Mouse (Mus musculus): ENCODE measurements around the gene Pde4dip. TPM values are rescaled to one million over a fixed set of nuclear protein-coding genes. Genes with fewer than 3 reads are reported as not detected.

Pde4dip gene
- polyA plus RNA-seq, 1 experiment from 2014 or later, result 18.0 TPM

GRCm38 (mm10) chr3:97928968-97929858 lies 40.7 kb upstream of the Pde4dip start:
- TF ChIP-seq CTCF (IDR thresholded peaks at IDR 0.05; ENCODE audit: low read depth), result peak; percentile 89
- Histone ChIP-seq H3K36me3 (ENCODE audit: insufficient read depth, low read length) (no peaks in the 10 kb centered on the region), H3K27me3 (ENCODE audit: insufficient read depth, low read length) (no peaks in the 10 kb centered on the region), H3K4me3 (replicated peaks; ENCODE audit: low read depth, low read length) (no peak overlapping the region), H3K4me2 (ENCODE audit: low read length) (no peak overlapping the region), H3K4me1 (replicated peaks; ENCODE audit: insufficient read depth, low read length) (peaks cover 7% of the 10 kb centered on the region; the same call in 1 of the 2 replicates), H3K27ac (no peak overlapping the region), H3K9me3 (replicated peaks; ENCODE audit: low read length) (no peaks in the 10 kb centered on the region), H3K9ac (ENCODE audit: low read depth, low read length) (no peak overlapping the region)
- 55% methylated on average over 9 of the region's 9 CpGs for WGBS
- peak; percentile 95 for DNase-seq (ENCODE audit: low spot score)
- ATAC-seq (replicated peaks; ENCODE audit: low FRiP score, low read depth), result 0 out of 2 replicates have a peak, but pooled peaks have one; percentile 38

GRCm38 (mm10) chr3:97927322-97927721 lies 38.8 kb upstream of the Pde4dip start:
- no peak overlapping the region for H3K4me3 ChIP-seq (replicated peaks; ENCODE audit: low read depth, low read length)
- H3K36me3 ChIP-seq (ENCODE audit: insufficient read depth, low read length), result peaks cover 5% of the 10 kb centered on the region; the same call in 1 of the 2 replicates
- no peaks in the 10 kb centered on the region for H3K4me1 ChIP-seq (replicated peaks; ENCODE audit: insufficient read depth, low read length)
- no peak for DNase-seq (ENCODE audit: low spot score)
- H3K9me3 ChIP-seq (replicated peaks; ENCODE audit: low read length), result no peaks in the 10 kb centered on the region
- no peak for ATAC-seq (replicated peaks; ENCODE audit: low FRiP score, low read depth)
- TF ChIP-seq CTCF (IDR thresholded peaks at IDR 0.05; ENCODE audit: low read depth), result no peak
- 75% methylated on average over 4 of the region's 4 CpGs for WGBS
- no peak overlapping the region for H3K9ac ChIP-seq (ENCODE audit: low read depth, low read length)
- no peak overlapping the region for H3K27ac ChIP-seq
- H3K4me2 ChIP-seq (ENCODE audit: low read length), result no peak overlapping the region
- no peaks in the 10 kb centered on the region for H3K27me3 ChIP-seq (ENCODE audit: insufficient read depth, low read length)

GRCm38 (mm10) chr3:97925246-97925645 lies 36.7 kb upstream of the Pde4dip start:
- WGBS, result 86% methylated on average over 2 of the region's 2 CpGs
- no peak overlapping the region for H3K9ac ChIP-seq (ENCODE audit: low read depth, low read length)
- H3K4me1 ChIP-seq (replicated peaks; ENCODE audit: insufficient read depth, low read length), result no peaks in the 10 kb centered on the region
- H3K27ac ChIP-seq, result no peak overlapping the region
- H3K27me3 ChIP-seq (ENCODE audit: insufficient read depth, low read length), result no peaks in the 10 kb centered on the region
- H3K9me3 ChIP-seq (replicated peaks; ENCODE audit: low read length), result no peaks in the 10 kb centered on the region
- no peak for ATAC-seq (replicated peaks; ENCODE audit: low FRiP score, low read depth)
- no peak overlapping the region for H3K4me2 ChIP-seq (ENCODE audit: low read length)
- peaks cover 15% of the 10 kb centered on the region; the same call in 1 of the 2 replicates for H3K36me3 ChIP-seq (ENCODE audit: insufficient read depth, low read length)
- TF ChIP-seq CTCF (IDR thresholded peaks at IDR 0.05; ENCODE audit: low read depth), result no peak
- DNase-seq (ENCODE audit: low spot score), result no peak
- no peak overlapping the region for H3K4me3 ChIP-seq (replicated peaks; ENCODE audit: low read depth, low read length)

GRCm38 (mm10) chr3:97918885-97919550 lies 30.5 kb upstream of the Pde4dip start:
- Histone ChIP-seq H3K9me3 (replicated peaks; ENCODE audit: low read length) (no peaks in the 10 kb centered on the region), H3K9ac (ENCODE audit: low read depth, low read length) (no peak overlapping the region), H3K36me3 (ENCODE audit: insufficient read depth, low read length) (peaks cover 36% of the 10 kb centered on the region; the same call in 1 of the 2 replicates), H3K4me3 (replicated peaks; ENCODE audit: low read depth, low read length) (no peak overlapping the region), H3K27ac (no peak overlapping the region), H3K27me3 (ENCODE audit: insufficient read depth, low read length) (no peaks in the 10 kb centered on the region), H3K4me2 (ENCODE audit: low read length) (no peak overlapping the region), H3K4me1 (replicated peaks; ENCODE audit: insufficient read depth, low read length) (no peaks in the 10 kb centered on the region)
- ATAC-seq (replicated peaks; ENCODE audit: low FRiP score, low read depth), result no peak
- TF ChIP-seq CTCF (IDR thresholded peaks at IDR 0.05; ENCODE audit: low read depth), result no peak
- no peak for DNase-seq (ENCODE audit: low spot score)
- WGBS, result 95% methylated on average over 10 of the region's 10 CpGs

GRCm38 (mm10) chr3:97915081-97915480 lies 26.6 kb upstream of the Pde4dip start:
- no peaks in the 10 kb centered on the region for H3K27me3 ChIP-seq (ENCODE audit: insufficient read depth, low read length)
- no peak overlapping the region for H3K9ac ChIP-seq (ENCODE audit: low read depth, low read length)
- H3K27ac ChIP-seq, result no peak overlapping the region
- no peak for ATAC-seq (replicated peaks; ENCODE audit: low FRiP score, low read depth)
- no peaks in the 10 kb centered on the region for H3K9me3 ChIP-seq (replicated peaks; ENCODE audit: low read length)
- peak; percentile 43 for DNase-seq (ENCODE audit: low spot score)
- H3K4me1 ChIP-seq (replicated peaks; ENCODE audit: insufficient read depth, low read length), result no peaks in the 10 kb centered on the region
- WGBS, result 60% methylated on average over 4 of the region's 4 CpGs
- no peak overlapping the region for H3K4me3 ChIP-seq (replicated peaks; ENCODE audit: low read depth, low read length)
- peak; percentile 62 for TF ChIP-seq CTCF (IDR thresholded peaks at IDR 0.05; ENCODE audit: low read depth)
- peaks cover 30% of the 10 kb centered on the region for H3K36me3 ChIP-seq (ENCODE audit: insufficient read depth, low read length)
- H3K4me2 ChIP-seq (ENCODE audit: low read length), result no peak overlapping the region

- Histone ChIP-seq H3K9me3 (replicated peaks; ENCODE audit: low read length) (no peaks in the 10 kb centered on the region), H3K27me3 (ENCODE audit: insufficient read depth, low read length) (no peaks in the 10 kb centered on the region), H3K4me2 (ENCODE audit: low read length) (no peak overlapping the region), H3K9ac (ENCODE audit: low read depth, low read length) (no peak overlapping the region), H3K27ac (no peak overlapping the region), H3K4me3 (replicated peaks; ENCODE audit: low read depth, low read length) (no peak overlapping the region), H3K4me1 (replicated peaks; ENCODE audit: insufficient read depth, low read length) (no peaks in the 10 kb centered on the region), H3K36me3 (ENCODE audit: insufficient read depth, low read length) (peaks cover 22% of the 10 kb centered on the region)
- 84% methylated on average over 7 of the region's 7 CpGs for WGBS
- DNase-seq (ENCODE audit: low spot score) (no peak), ATAC-seq (replicated peaks; ENCODE audit: low FRiP score, low read depth) (no peak)
- TF ChIP-seq CTCF (IDR thresholded peaks at IDR 0.05; ENCODE audit: low read depth), result no peak
Observed at GRCm38 (mm10) chr3:97911093-97911492, 22.6 kb upstream of the Pde4dip start.
